Mouse (Mus musculus): ENCODE results near the gene Dennd1b. TPM values are rescaled to one million over a fixed set of nuclear protein-coding genes. Genes with fewer than 3 reads are reported as not detected.

Dennd1b gene
- polyA plus RNA-seq, 1 experiment from 2014 or later: 13.5 TPM

DNA sequence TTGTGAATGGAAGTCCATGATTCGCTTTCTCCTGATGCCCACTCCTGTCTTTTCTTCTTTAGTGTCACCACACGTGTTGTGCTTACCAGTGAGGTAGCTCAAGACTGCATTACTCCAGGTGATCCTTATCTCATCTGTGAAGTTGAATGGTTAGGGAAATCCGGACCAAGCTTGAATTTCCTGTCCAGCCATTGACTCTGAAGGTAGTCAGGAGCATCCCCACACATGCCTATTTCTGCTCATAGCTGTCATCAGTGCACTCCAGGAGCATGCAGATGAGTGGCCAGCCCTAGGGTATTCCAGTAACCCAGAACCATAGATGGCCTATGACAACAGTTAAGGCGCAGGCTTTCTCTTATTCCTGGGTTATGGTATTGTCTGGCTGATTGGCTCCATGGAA, 20.9 kb downstream of the Dennd1b start:
- 90% methylated on average over 4 of the region's 4 CpGs for WGBS
- Histone ChIP-seq H3K4me3 (ENCODE audit: low read depth, low read length) (no peak overlapping the region), H3K4me2 (ENCODE audit: low read depth, low read length, severe bottlenecking) (no peak overlapping the region), H3K9ac (ENCODE audit: low read length) (no peak overlapping the region), H3K4me1 (replicated peaks; ENCODE audit: control insufficient read depth, insufficient read depth, low read length) (no peaks in the 10 kb centered on the region), H3K27ac (ENCODE audit: low read depth, low read length) (no peak overlapping the region), H3K27me3 (ENCODE audit: control insufficient read depth, insufficient read depth, low read length) (no peaks in the 10 kb centered on the region), H3K9me3 (ENCODE audit: control insufficient read depth, low read length) (no peaks in the 10 kb centered on the region), H3K36me3 (ENCODE audit: control insufficient read depth, insufficient read depth, low read length) (no peaks in the 10 kb centered on the region)
- no peak for DNase-seq (ENCODE audit: low spot score)
- ATAC-seq (replicated peaks; ENCODE audit: low FRiP score): 0 out of 2 replicates have a peak, but pooled peaks have one; percentile 32

- no peak for ATAC-seq (replicated peaks; ENCODE audit: low FRiP score)
- Histone ChIP-seq H3K4me2 (ENCODE audit: low read depth, low read length, severe bottlenecking) (no peak overlapping the region), H3K4me1 (replicated peaks; ENCODE audit: control insufficient read depth, insufficient read depth, low read length) (no peaks in the 10 kb centered on the region), H3K9ac (ENCODE audit: low read length) (no peak overlapping the region), H3K4me3 (ENCODE audit: low read depth, low read length) (no peak overlapping the region), H3K27ac (ENCODE audit: low read depth, low read length) (no peak overlapping the region), H3K27me3 (ENCODE audit: control insufficient read depth, insufficient read depth, low read length) (no peaks in the 10 kb centered on the region), H3K9me3 (ENCODE audit: control insufficient read depth, low read length) (no peaks in the 10 kb centered on the region), H3K36me3 (ENCODE audit: control insufficient read depth, insufficient read depth, low read length) (no peaks in the 10 kb centered on the region)
- WGBS: 71% methylated on average over 5 of the region's 5 CpGs
- no peak for DNase-seq (ENCODE audit: low spot score)
Observed at GRCm38 (mm10) chr1:138992384-138993138, 29.3 kb downstream of the Dennd1b start.

GRCm38 (mm10) chr1:138995621-138996380, 32.6 kb downstream of the Dennd1b start:
- H3K4me2 ChIP-seq (ENCODE audit: low read depth, low read length, severe bottlenecking): no peak overlapping the region
- no peak for DNase-seq (ENCODE audit: low spot score)
- no peak overlapping the region for H3K27ac ChIP-seq (ENCODE audit: low read depth, low read length)
- no peaks in the 10 kb centered on the region for H3K36me3 ChIP-seq (ENCODE audit: control insufficient read depth, insufficient read depth, low read length)
- no peaks in the 10 kb centered on the region for H3K9me3 ChIP-seq (ENCODE audit: control insufficient read depth, low read length)
- no peaks in the 10 kb centered on the region for H3K27me3 ChIP-seq (ENCODE audit: control insufficient read depth, insufficient read depth, low read length)
- no peak overlapping the region for H3K9ac ChIP-seq (ENCODE audit: low read length)
- WGBS: 70% methylated on average over 6 of the region's 6 CpGs
- H3K4me1 ChIP-seq (replicated peaks; ENCODE audit: control insufficient read depth, insufficient read depth, low read length): no peaks in the 10 kb centered on the region; the same call in 1 of the 2 replicates
- no peak overlapping the region for H3K4me3 ChIP-seq (ENCODE audit: low read depth, low read length)
- ATAC-seq (replicated peaks; ENCODE audit: low FRiP score): no peak

DNA sequence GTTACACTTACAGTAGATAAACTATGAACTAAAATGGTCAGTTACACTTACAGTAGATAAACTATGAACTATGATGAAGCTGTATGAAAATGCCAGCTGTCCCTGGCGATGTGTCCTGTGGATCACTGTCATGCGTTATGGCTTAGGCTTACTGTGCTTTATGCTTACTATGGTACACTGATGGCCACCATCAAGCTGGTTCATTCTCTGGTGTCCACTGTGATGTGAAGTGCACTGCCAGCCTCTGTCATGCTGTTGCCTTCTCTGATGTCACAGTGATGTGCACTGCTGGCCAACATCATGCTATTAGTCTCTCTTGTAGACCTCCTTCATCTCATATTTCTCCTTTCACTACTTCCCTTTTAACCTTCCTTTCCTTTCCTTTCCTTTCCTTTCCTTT, 33.4 kb downstream of the Dennd1b start:
- Histone ChIP-seq H3K27ac (ENCODE audit: low read depth, low read length) (no peak overlapping the region), H3K27me3 (ENCODE audit: control insufficient read depth, insufficient read depth, low read length) (no peaks in the 10 kb centered on the region), H3K9ac (ENCODE audit: low read length) (no peak overlapping the region), H3K4me1 (replicated peaks; ENCODE audit: control insufficient read depth, insufficient read depth, low read length) (peaks cover 3% of the 10 kb centered on the region; the same call in 1 of the 2 replicates), H3K4me2 (ENCODE audit: low read depth, low read length, severe bottlenecking) (no peak overlapping the region), H3K4me3 (ENCODE audit: low read depth, low read length) (no peak overlapping the region), H3K9me3 (ENCODE audit: control insufficient read depth, low read length) (no peaks in the 10 kb centered on the region), H3K36me3 (ENCODE audit: control insufficient read depth, insufficient read depth, low read length) (no peaks in the 10 kb centered on the region)
- DNase-seq (ENCODE audit: low spot score) (no peak), ATAC-seq (replicated peaks; ENCODE audit: low FRiP score) (no peak)
- WGBS: 90% methylated on average over 2 of the region's 2 CpGs

GRCm38 (mm10) chr1:139000675-139001379, 37.6 kb downstream of the Dennd1b start:
- Histone ChIP-seq H3K4me1 (replicated peaks; ENCODE audit: control insufficient read depth, insufficient read depth, low read length) (peaks cover 3% of the 10 kb centered on the region; the same call in 1 of the 2 replicates), H3K4me3 (ENCODE audit: low read depth, low read length) (no peak overlapping the region), H3K9ac (ENCODE audit: low read length) (peak overlapping the region; percentile 35), H3K4me2 (ENCODE audit: low read depth, low read length, severe bottlenecking) (peak overlapping the region; percentile 11; the same call in 1 of the 2 replicates), H3K27me3 (ENCODE audit: control insufficient read depth, insufficient read depth, low read length) (no peaks in the 10 kb centered on the region), H3K36me3 (ENCODE audit: control insufficient read depth, insufficient read depth, low read length) (no peaks in the 10 kb centered on the region), H3K27ac (ENCODE audit: low read depth, low read length) (peak overlapping the region; percentile 76), H3K9me3 (ENCODE audit: control insufficient read depth, low read length) (no peaks in the 10 kb centered on the region)
- 11% methylated on average over 9 of the region's 9 CpGs for WGBS
- DNase-seq (ENCODE audit: low spot score): peak; percentile 56
- peak; percentile 90 for ATAC-seq (replicated peaks; ENCODE audit: low FRiP score)

DNA sequence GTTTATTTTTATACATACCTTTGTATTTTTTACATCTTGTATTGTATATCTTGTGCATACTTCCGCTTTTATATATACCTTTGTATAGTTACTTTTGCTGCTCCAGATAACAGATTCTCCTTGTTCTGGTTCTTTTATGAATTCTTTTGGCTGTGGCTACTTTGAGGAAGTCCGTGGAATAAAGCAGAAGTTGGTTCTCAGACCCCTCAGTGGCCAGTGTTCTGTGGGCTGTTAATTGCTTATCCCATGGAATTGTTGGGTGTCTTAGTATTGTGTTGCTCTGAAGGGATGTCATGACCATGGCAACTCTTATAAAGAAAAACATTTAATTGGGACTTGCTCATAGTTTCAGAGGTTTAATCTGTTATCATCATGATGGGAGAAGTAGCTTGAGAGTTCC, 40.3 kb downstream of the Dennd1b start:
- no peak overlapping the region for H3K4me3 ChIP-seq (ENCODE audit: low read depth, low read length)
- H3K4me1 ChIP-seq (replicated peaks; ENCODE audit: control insufficient read depth, insufficient read depth, low read length): peaks cover 3% of the 10 kb centered on the region; the same call in 1 of the 2 replicates
- no peaks in the 10 kb centered on the region for H3K9me3 ChIP-seq (ENCODE audit: control insufficient read depth, low read length)
- ATAC-seq (replicated peaks; ENCODE audit: low FRiP score): no peak
- no peak overlapping the region for H3K9ac ChIP-seq (ENCODE audit: low read length)
- no peak overlapping the region for H3K4me2 ChIP-seq (ENCODE audit: low read depth, low read length, severe bottlenecking)
- H3K27ac ChIP-seq (ENCODE audit: low read depth, low read length): no peak overlapping the region
- no peak for DNase-seq (ENCODE audit: low spot score)
- WGBS: 80% methylated on average over 2 of the region's 2 CpGs
- no peaks in the 10 kb centered on the region for H3K27me3 ChIP-seq (ENCODE audit: control insufficient read depth, insufficient read depth, low read length)
- H3K36me3 ChIP-seq (ENCODE audit: control insufficient read depth, insufficient read depth, low read length): no peaks in the 10 kb centered on the region

GRCm38 (mm10) chr1:139006000-139006399, 42.8 kb downstream of the Dennd1b start:
- Histone ChIP-seq H3K4me3 (ENCODE audit: low read depth, low read length) (no peak overlapping the region), H3K9ac (ENCODE audit: low read length) (no peak overlapping the region), H3K27me3 (ENCODE audit: control insufficient read depth, insufficient read depth, low read length) (no peaks in the 10 kb centered on the region), H3K9me3 (ENCODE audit: control insufficient read depth, low read length) (no peaks in the 10 kb centered on the region), H3K27ac (ENCODE audit: low read depth, low read length) (no peak overlapping the region), H3K36me3 (ENCODE audit: control insufficient read depth, insufficient read depth, low read length) (no peaks in the 10 kb centered on the region), H3K4me1 (replicated peaks; ENCODE audit: control insufficient read depth, insufficient read depth, low read length) (peaks cover 3% of the 10 kb centered on the region; the same call in 1 of the 2 replicates), H3K4me2 (ENCODE audit: low read depth, low read length, severe bottlenecking) (no peak overlapping the region)
- WGBS: 90% methylated on average over 1 of the region's 1 CpGs
- ATAC-seq (replicated peaks; ENCODE audit: low FRiP score) (no peak), DNase-seq (ENCODE audit: low spot score) (no peak)

DNA sequence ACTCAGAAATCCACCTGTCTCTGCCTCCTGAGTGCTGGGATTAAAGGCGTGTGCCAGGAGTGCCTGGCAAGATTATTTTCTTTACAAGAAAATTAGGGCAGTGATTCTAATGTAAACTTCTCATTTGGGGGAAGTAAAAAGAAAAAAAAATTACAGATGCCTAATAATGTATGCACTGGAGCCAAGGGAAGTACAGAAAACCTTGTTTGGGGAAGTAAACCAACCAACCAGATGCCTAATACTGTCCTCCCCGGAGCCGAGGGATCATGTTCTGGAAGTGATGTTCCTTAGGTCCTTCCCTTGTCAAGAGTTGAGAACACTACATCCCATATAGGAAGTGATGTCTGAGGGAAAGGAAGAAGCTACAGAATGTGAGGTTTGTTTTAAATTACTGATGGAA, 44.2 kb downstream of the Dennd1b start:
- no peak overlapping the region for H3K9ac ChIP-seq (ENCODE audit: low read length)
- no peaks in the 10 kb centered on the region for H3K36me3 ChIP-seq (ENCODE audit: control insufficient read depth, insufficient read depth, low read length)
- no peak overlapping the region for H3K4me3 ChIP-seq (ENCODE audit: low read depth, low read length)
- no peaks in the 10 kb centered on the region for H3K27me3 ChIP-seq (ENCODE audit: control insufficient read depth, insufficient read depth, low read length)
- no peak overlapping the region for H3K27ac ChIP-seq (ENCODE audit: low read depth, low read length)
- ATAC-seq (replicated peaks; ENCODE audit: low FRiP score) (no peak), DNase-seq (ENCODE audit: low spot score) (no peak)
- no peaks in the 10 kb centered on the region for H3K9me3 ChIP-seq (ENCODE audit: control insufficient read depth, low read length)
- no peaks in the 10 kb centered on the region for H3K4me1 ChIP-seq (replicated peaks; ENCODE audit: control insufficient read depth, insufficient read depth, low read length)
- H3K4me2 ChIP-seq (ENCODE audit: low read depth, low read length, severe bottlenecking): no peak overlapping the region
- WGBS: 94% methylated on average over 3 of the region's 3 CpGs
